Mouse (Mus musculus) liver, postnatal 0 days (tissue): ENCODE data around the gene Eif4g3.

Experiments used
- CTCF ChIP-seq: sonication (generic); IDR thresholded peaks from 2 replicates; pipeline ENCODE4 v1.5.1; 2016; ENCODE audit warnings: antibody characterized with exemption, low read depth
- EP300 ChIP-seq: IDR thresholded peaks from 2 replicates; pipeline ENCODE4 v1.6.1; 2016; ENCODE audit warnings: antibody characterized with exemption, low read depth, mild to moderate bottlenecking

- TF ChIP-seq EP300 (no peak), CTCF (no peak)
These were observed 92.2 kb downstream of the Eif4g3 start for GRCm38 (mm10) chr4:138084851-138085573.
